Mouse (Mus musculus): ENCODE data around the gene Ptch1. TPM values are rescaled to one million over a fixed set of nuclear protein-coding genes. Genes with fewer than 3 reads are reported as not detected.

Ptch1 gene
- 15.8 and 17.3 TPM in 2 replicates for polyA plus RNA-seq (2015; fragmentation: Nextera tagmentation; extraction: Ambion mirVana)

DNA sequence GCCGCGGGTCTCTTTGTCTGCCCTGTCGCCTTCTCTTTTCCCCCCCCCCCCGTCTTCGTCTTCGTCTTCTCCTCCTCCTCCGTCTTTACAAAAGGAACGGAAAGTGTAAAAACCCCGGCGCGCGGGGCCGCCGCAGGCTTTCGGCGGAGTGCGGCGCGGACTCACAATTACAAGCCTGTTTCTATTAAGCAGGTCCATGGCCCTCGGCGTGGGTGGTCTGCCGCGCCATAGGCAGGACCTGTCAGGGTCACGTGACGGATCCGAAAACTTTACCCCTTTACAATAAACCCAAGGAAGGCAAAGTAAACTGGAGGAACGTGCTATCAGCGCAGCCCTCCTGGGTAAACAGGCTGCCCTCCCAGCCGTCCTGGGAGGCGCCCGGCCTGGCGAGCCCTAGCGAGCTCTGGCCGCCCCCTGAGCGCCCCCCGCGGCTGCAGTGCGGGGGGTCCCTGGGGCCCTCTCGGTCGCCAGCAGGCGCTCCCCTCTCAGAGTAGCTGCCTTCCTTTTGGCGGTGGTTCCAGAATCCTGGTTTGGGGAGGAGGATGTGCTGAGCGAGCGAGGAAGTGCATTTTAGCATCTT, at the start of gene Ptch1:
Gene Ptch1, minus strand, starts transcription at position 343 of the 580 bp plus-strand sequence.
- Histone ChIP-seq H3K9me3 (replicated peaks) (no peaks in the 10 kb centered on the region), H3K9ac (peak within 1 kb of the TSS; percentile 75), H3K4me2 (peak within 1 kb of the TSS; percentile 100), H3K27me3 (peaks cover 60% of the 10 kb centered on the region), H3K27ac (peak within 1 kb of the TSS; percentile 75), H3K4me3 (replicated peaks) (peak within 1 kb of the TSS; percentile 73), H3K4me1 (peaks cover 44% of the 10 kb centered on the region), H3K36me3 (no peaks in the 10 kb centered on the region)
- 1% methylated on average over 43 of the region's 44 CpGs for WGBS
- ATAC-seq (replicated peaks; ENCODE audit: low FRiP score): peak; percentile 58

DNA sequence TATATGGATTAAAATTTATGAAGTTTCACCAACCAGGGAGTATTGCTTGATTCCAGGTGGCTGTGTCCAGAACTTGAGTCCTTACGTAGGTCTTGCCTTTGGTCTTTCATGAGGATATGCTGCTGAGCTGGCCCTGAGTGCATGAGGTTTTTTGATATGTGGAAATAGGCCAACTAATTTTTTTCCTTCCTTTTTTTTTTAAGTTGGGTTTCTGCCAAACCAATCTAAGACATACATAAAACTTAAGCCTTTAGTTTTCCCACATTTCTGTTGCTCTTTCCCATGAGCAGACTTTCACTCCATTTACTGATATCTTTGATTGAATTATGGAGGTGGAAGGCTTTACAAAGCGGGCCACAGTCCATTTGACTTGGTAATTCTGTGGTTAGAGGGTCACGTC, 47.9 kb upstream of the Ptch1 start:
- Histone ChIP-seq H3K4me2 (no peak overlapping the region), H3K36me3 (no peaks in the 10 kb centered on the region), H3K9me3 (replicated peaks) (no peaks in the 10 kb centered on the region), H3K4me3 (replicated peaks) (no peak overlapping the region), H3K27me3 (no peaks in the 10 kb centered on the region), H3K27ac (no peak overlapping the region), H3K4me1 (0 out of 2 replicates have a peak, but pooled peaks cover 3% of the 10 kb centered on the region), H3K9ac (no peak overlapping the region)
- ATAC-seq (replicated peaks; ENCODE audit: low FRiP score): no peak
- 41% methylated on average over 3 of the region's 3 CpGs for WGBS

DNA sequence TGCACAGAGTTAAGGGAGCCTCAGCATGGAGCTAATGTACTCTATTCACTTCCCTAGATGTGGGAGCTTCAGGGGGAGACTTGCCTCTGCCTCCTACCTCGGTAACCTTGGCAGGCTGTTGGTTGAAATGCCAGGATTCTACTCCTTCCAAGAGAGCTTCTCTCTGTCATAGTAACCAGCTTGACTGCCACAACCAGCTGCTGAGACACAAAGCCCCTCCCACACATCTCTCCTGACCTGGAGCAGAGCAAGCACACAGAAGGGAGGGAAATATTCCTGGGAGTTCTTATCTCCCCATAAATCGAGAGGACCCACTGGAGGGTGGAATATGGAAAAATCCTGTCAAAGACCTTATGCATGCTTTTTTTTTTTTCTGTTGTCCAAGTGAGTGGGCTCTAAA, 39.8 kb upstream of the Ptch1 start:
- no peak for ATAC-seq (replicated peaks; ENCODE audit: low FRiP score)
- Histone ChIP-seq H3K36me3 (no peaks in the 10 kb centered on the region), H3K4me1 (peaks cover 19% of the 10 kb centered on the region), H3K27ac (no peak overlapping the region), H3K4me3 (replicated peaks) (no peak overlapping the region), H3K4me2 (no peak overlapping the region), H3K9ac (no peak overlapping the region), H3K9me3 (replicated peaks) (no peaks in the 10 kb centered on the region), H3K27me3 (no peaks in the 10 kb centered on the region)
- 34% methylated on average over 2 of the region's 2 CpGs for WGBS

DNA sequence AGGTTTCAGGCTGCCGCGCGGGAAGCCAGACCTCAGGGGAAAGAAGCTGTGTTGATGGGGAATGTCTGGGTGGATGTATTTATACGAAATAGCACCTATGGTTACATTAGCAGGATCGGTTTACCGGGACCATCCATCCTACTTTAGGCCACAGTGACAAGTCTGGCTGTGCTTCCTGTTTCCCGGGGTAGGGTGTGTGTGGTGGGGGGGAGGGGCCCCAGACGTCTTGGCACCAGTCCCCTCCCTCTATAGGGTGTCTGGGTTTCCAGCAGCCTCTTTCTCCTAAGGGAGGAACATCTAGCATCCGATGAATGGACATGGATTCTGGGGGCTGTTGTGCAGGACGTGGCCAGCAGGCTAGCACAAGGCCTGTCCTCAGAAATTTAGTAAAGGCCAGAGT, 36.3 kb upstream of the Ptch1 start:
- Histone ChIP-seq H3K4me3 (replicated peaks) (no peak overlapping the region), H3K4me1 (peaks cover 15% of the 10 kb centered on the region), H3K36me3 (no peaks in the 10 kb centered on the region), H3K4me2 (peak overlapping the region; percentile 16; the same call in 1 of the 2 replicates), H3K27ac (no peak overlapping the region), H3K9ac (no peak overlapping the region), H3K9me3 (replicated peaks) (no peaks in the 10 kb centered on the region), H3K27me3 (no peaks in the 10 kb centered on the region)
- WGBS: 11% methylated on average over 10 of the region's 10 CpGs
- peak; percentile 54; the same call in 1 of the 2 replicates for ATAC-seq (replicated peaks; ENCODE audit: low FRiP score)

DNA sequence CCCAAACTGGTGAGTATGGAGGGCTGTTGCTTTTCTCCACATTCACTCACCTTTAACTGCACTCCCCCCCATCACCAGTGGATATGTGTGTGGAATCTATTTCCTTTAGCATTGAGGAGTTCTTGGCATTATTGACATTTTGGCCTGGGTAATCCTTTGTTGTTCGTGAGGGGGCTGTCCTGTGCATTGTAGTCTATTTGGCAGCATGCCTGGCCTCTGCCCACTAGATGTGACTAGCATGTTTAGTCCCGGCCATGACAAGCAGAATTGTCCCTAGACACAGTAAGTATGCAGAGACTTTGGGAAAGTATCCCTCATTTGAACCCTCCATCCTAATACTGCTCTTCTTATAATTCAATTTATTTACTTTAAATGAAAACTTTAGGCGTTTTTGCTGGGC, 24.2 kb upstream of the Ptch1 start:
- H3K36me3 ChIP-seq: no peaks in the 10 kb centered on the region
- H3K4me3 ChIP-seq (replicated peaks): no peak overlapping the region
- H3K27me3 ChIP-seq: no peaks in the 10 kb centered on the region
- H3K4me2 ChIP-seq: no peak overlapping the region
- no peak overlapping the region for H3K27ac ChIP-seq
- ATAC-seq (replicated peaks; ENCODE audit: low FRiP score): no peak
- no peaks in the 10 kb centered on the region for H3K9me3 ChIP-seq (replicated peaks)
- peaks cover 5% of the 10 kb centered on the region for H3K4me1 ChIP-seq
- no peak overlapping the region for H3K9ac ChIP-seq
- WGBS: 76% methylated on average over 3 of the region's 3 CpGs

DNA sequence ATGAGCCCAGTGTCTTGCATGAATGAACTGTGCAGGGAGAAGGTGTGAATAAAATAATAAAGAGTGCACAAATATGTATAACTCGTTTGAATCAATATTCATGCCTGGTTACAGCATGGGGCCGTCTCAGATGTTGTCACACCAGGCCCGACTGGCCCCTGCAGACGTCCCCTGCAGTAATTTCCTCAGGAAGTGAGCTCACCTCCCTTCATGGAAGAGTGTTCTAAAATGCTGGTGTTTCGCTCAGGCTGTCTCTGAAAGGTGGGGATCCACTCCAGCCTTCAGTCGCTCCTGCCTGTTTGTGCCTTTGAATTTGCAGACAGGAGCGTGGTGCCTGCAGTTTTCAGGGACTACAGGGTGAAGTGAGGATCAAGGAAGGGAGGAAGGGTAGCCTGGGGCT, 22.5 kb upstream of the Ptch1 start:
- H3K9ac ChIP-seq: no peak overlapping the region
- no peak overlapping the region for H3K27ac ChIP-seq
- WGBS: 52% methylated on average over 7 of the region's 7 CpGs
- H3K27me3 ChIP-seq: no peaks in the 10 kb centered on the region
- no peaks in the 10 kb centered on the region for H3K36me3 ChIP-seq
- no peak overlapping the region for H3K4me2 ChIP-seq
- no peaks in the 10 kb centered on the region for H3K9me3 ChIP-seq (replicated peaks)
- no peak for ATAC-seq (replicated peaks; ENCODE audit: low FRiP score)
- peaks cover 5% of the 10 kb centered on the region for H3K4me1 ChIP-seq
- H3K4me3 ChIP-seq (replicated peaks): no peak overlapping the region

DNA sequence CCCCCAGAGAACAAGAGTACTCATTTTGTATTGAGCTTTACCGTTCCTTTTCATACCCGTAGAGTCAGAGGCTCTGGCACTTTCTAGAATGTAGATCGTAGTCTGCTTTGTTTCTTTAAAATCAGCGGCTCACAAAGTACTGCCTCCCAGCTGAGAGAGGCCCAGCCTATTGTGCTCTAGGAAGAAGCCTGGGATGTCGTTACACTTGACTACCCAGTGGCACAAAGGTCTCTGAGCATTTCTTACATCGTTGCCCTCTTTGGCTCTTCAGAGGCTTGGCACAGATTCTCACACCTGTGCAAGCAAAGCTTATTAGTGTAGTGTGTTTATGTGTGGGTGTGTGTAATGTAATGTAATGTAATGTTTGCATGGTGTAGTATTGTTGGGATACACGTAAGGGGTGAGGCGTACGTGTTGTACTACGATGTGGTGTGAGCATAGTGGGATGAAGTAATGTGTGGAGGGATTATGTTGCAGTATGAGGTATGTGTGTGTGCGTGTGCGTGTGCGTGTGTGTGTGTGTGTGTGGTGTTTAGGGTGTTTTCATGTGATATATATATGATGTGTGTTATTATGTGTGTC, 20.2 kb upstream of the Ptch1 start:
- peak; percentile 83 for ATAC-seq (replicated peaks; ENCODE audit: low FRiP score)
- H3K36me3 ChIP-seq: no peaks in the 10 kb centered on the region

DNA sequence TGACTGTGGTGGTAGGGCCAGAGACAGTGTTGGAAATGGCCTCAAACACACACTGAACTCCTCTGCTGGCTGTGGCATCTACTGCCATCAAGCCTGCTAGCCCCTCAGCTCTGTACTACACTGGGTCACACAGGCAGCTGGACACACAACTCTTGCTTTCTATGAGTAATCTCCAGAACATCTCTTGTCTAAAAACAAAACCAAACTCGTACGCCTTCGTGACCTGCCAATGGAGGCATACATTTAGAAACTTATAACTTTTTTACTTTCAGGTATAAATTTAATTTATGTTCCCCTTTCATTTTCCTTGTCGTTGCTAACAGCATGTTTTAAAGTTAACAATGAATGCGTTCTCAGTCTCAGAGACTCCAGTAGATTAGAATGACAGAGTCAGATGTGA, 19.4 kb upstream of the Ptch1 start:
- no peaks in the 10 kb centered on the region for H3K9me3 ChIP-seq (replicated peaks)

More for the DNA sequence above, 20.2 kb upstream of the Ptch1 start:
- Histone ChIP-seq H3K4me1 (peaks cover 5% of the 10 kb centered on the region), H3K9ac (no peak overlapping the region), H3K27ac (no peak overlapping the region), H3K27me3 (no peaks in the 10 kb centered on the region), H3K9me3 (replicated peaks) (no peaks in the 10 kb centered on the region), H3K4me2 (no peak overlapping the region), H3K4me3 (replicated peaks) (no peak overlapping the region)
- 63% methylated on average over 13 of the region's 13 CpGs for WGBS

DNA sequence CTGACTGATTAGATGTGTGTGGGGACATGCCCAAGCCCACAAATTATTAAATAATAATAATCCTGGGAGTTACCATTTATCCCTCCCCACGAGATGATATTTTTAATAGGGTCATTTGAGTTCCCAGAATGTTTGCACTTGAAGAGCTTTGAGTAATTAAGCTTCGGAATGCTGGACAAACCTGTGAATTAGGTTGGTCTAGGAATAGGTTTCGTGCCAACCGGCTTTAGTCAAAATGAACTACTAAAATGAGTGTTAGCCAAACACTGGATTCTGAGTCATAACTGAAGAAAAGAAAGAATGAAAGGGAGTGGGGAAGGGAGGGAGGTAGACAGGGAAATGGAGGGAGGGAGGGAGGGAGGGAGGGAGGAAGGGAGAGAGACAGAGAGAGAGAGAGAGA, 1.2 kb upstream of the Ptch1 start:
- no peaks in the 10 kb centered on the region for H3K36me3 ChIP-seq
- H3K4me2 ChIP-seq: no peak overlapping the region
- no peak for ATAC-seq (replicated peaks; ENCODE audit: low FRiP score)
- no peak overlapping the region for H3K9ac ChIP-seq
- H3K27ac ChIP-seq: no peak overlapping the region
- no peaks in the 10 kb centered on the region for H3K9me3 ChIP-seq (replicated peaks)
- peaks cover 56% of the 10 kb centered on the region for H3K27me3 ChIP-seq
- peaks cover 33% of the 10 kb centered on the region for H3K4me1 ChIP-seq
- no peak overlapping the region for H3K4me3 ChIP-seq (replicated peaks)
- WGBS: 62% methylated on average over 4 of the region's 4 CpGs

More for the DNA sequence above, 19.4 kb upstream of the Ptch1 start:
- Histone ChIP-seq H3K9ac (no peak overlapping the region), H3K4me3 (replicated peaks) (no peak overlapping the region), H3K4me2 (no peak overlapping the region), H3K27me3 (no peaks in the 10 kb centered on the region), H3K4me1 (peaks cover 5% of the 10 kb centered on the region), H3K36me3 (no peaks in the 10 kb centered on the region), H3K27ac (no peak overlapping the region)
- ATAC-seq (replicated peaks; ENCODE audit: low FRiP score): no peak
- WGBS: 75% methylated on average over 5 of the region's 5 CpGs

DNA sequence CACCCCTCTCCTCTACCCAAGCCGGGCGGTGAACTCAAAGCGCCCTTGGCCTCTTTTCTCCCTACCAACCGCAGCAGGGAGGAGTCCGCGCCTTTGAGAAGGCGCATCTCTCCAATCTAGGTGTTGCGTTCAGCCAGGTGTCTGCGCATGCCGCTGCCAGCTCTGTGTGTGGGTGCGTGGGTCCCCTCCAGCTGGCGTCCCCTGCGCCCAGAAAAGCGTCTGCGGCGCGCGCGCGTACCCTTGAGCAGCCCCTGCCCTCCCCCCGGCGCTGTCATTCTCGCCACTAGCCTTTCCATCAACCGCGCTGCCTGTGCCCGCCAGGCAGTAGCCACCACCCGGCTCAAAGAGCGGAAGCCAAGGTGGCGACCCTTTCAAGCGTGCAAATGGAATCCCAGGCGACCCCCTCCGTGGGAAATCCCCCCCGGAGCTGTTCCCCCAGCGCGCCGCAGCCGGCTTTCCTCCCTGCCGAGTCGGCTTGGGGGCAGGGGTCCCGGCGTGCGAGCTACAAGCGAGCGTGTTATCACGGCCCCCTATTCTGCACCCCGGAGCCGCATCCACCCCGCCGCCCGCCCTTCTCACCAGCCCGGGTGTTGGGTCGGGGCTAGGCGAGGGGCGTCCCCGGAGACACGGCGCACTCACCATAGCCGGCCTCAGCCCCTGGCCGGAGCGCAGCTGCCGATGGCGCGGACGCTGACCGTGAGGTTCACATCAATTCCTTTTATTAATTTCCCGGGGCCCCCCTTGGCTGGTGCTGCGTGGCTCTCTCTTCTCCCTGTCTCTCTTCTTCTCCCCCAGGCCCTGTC, 744 bp downstream of the Ptch1 start:
- Histone ChIP-seq H3K36me3 (no peaks in the 10 kb centered on the region), H3K27me3 (peaks cover 60% of the 10 kb centered on the region), H3K9me3 (replicated peaks) (no peaks in the 10 kb centered on the region), H3K4me2 (peak overlapping the region; percentile 100), H3K4me1 (peaks cover 46% of the 10 kb centered on the region), H3K27ac (peak overlapping the region; percentile 75), H3K9ac (peak overlapping the region; percentile 75), H3K4me3 (replicated peaks) (peak overlapping the region; percentile 73)
- WGBS: under 1% methylated on average over 67 of the region's 67 CpGs
- ATAC-seq (replicated peaks; ENCODE audit: low FRiP score): peak; percentile 34; the same call in 1 of the 2 replicates

DNA sequence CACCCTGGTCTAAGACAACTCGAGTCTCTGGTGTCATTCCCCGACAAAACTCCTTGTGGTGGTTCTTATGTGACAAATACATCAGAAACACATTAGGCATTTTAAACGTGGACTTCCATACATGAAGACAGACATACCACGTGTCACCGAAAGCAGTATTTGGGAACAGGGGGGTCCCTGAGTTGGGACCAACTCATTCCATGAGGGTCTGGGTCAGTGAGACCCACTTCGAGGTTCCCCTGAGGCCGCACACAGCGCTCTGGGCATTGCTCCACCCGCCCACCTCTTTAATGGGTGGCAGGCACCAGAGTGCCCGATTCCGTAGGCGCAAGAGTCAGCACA, 1.3 kb downstream of the Ptch1 start:
- Histone ChIP-seq H3K9ac (peak overlapping the region; percentile 75), H3K4me1 (peaks cover 46% of the 10 kb centered on the region), H3K4me3 (replicated peaks) (peak overlapping the region; percentile 73), H3K27me3 (peaks cover 60% of the 10 kb centered on the region), H3K9me3 (replicated peaks) (no peaks in the 10 kb centered on the region), H3K4me2 (peak overlapping the region; percentile 100), H3K36me3 (no peaks in the 10 kb centered on the region), H3K27ac (0 out of 2 replicates have a peak overlapping the region, but pooled peaks have one; percentile 75)
- ATAC-seq (replicated peaks; ENCODE audit: low FRiP score): no peak
- under 1% methylated on average over 12 of the region's 12 CpGs for WGBS

DNA sequence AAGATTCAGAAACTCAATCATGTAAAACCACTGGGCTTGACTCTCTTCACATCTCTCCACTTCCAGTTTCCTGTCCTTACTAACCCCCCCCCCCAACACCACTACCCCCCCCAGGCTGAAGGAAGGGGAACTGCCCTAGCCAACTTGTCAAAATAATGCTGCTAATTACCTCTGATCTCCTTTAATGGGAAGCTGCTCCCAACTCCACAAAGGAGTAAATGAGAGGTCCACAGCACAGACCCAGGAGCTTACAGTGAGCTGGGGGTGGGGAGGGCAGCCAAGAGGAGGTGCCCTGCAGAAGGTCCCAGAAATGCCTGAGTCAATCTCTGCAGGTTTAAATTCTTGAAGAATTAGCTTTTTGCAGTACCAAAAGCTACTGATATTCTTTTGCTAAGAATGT, 2.9 kb downstream of the Ptch1 start:
- Histone ChIP-seq H3K4me1 (peaks cover 52% of the 10 kb centered on the region), H3K9ac (no peak overlapping the region), H3K36me3 (no peaks in the 10 kb centered on the region), H3K4me3 (replicated peaks) (no peak overlapping the region), H3K27ac (no peak overlapping the region), H3K9me3 (replicated peaks) (no peaks in the 10 kb centered on the region), H3K4me2 (0 out of 2 replicates have a peak overlapping the region, but pooled peaks have one; percentile 5), H3K27me3 (peaks cover 47% of the 10 kb centered on the region)
- ATAC-seq (replicated peaks; ENCODE audit: low FRiP score): no peak

Measured in kidney, embryonic 15.5 days (tissue).